Mouse (Mus musculus) 3134 (cell line): ENCODE measurements around the gene Slc46a3.

Experiments
- DNase-seq: peaks from one replicate; pipeline ENCODE4 v3.0.0-alpha.2; 2011; ENCODE audit warnings: low spot score; ENCODE audit not compliant: insufficient read length; ENCODE audit errors: extremely low read depth

Gene Slc46a3

GRCm38 (mm10) chr5:147847361-147847760, 47.3 kb downstream of the Slc46a3 start:
- no peak for DNase-seq

DNA sequence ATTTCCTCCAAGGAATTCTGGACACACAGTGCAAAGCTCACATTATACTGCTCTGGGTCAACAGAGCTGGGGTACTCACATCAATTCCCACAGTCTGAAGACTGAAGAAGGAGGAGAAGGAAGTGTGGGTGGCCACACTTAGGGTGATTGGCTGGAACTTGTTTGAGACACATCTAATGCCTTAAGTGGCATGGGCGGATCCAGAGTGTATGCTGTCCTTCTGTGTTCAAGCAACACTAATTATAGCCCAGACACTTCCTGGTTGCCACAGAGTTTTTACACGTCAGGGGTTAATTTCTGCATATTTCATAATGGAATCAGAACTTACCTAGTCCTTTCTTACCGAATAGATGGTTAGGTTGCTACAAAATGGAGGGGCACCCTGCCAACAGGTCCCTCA, 49.3 kb downstream of the Slc46a3 start:
- no peak for DNase-seq

- no peak for DNase-seq
Measured at GRCm38 (mm10) chr5:147843340-147843739, 51.3 kb downstream of the Slc46a3 start.

DNA sequence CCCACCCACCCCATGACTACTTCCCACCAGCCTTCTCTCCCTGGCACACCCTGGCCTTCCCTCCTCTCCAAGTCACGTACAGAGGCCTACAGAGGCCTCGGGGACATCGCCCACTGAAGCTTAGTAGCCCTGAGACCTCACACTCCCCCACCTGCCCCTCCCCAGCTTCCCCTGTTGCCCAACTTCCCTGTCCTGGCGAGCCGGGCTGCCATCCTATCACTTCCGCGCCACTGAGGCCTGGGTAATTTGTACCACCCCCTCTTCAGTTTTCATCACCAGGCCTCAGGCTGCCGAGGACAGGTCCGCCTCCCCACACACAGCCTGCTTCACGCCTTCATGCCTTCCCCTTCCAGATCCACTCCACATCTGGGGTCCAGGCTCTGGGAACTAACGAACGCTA, 55.2 kb downstream of the Slc46a3 start:
- no peak for DNase-seq

DNA sequence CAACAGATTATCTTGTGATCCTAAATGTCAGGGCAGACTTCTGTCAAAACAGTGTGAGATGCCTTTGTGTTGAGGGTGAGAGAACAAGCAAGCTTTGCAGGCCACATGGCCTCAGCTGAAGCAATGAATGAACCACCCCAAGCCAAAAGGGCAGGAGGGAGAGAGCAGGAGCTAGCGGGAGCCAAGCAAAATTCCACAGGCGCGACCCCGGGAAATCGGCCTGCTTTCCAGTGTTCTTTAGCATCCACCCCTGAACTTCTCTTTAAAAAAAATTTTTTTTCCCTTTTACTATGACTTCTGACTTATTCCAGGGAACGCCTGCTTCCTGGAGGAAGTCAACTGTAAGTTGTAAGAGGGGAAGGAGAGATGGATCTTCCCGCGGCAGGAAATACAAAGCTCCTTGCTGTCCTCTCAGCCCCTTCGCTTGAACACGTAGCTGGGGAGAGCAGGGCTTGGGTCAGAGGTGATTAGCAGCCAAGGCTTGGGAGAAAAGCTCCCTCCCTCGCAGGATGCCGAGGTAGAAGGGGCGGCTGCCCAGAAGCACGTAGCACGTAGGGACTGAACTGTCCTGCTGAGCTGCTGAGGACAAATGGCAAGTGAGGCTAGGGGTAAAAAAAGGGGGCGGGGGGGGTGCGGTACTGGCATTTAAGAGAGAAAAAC, 59.6 kb downstream of the Slc46a3 start:
- no peak for DNase-seq

- DNase-seq, result no peak
Measured at GRCm38 (mm10) chr5:147832842-147833241, 61.8 kb downstream of the Slc46a3 start.

DNA sequence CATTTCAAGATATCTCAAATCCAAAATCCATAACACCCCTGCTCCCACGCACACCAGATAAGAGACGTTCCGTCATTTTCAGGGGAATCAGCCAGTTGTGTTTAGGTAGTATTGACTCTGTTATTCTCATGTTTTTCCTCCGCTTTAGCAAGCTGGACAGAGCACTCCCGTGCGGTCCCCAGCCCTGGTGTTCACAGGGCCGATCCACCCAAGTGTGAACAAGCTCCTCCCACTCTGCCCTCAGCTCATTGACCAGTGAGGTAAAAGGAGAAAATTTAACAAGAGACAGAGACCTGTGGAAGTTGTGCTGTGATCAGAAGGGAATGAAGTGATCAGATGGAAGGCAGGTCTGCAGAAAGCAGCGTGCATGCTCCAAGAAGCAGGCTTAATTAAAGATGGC, 65.8 kb downstream of the Slc46a3 start:
- DNase-seq, result no peak
